Mouse (Mus musculus) kidney, embryonic 16.5 days (tissue): ENCODE measurements around the gene Hrh1. TPM values are rescaled to one million over a fixed set of nuclear protein-coding genes. Genes with fewer than 3 reads are reported as not detected.

Experiments used
- ATAC-seq: fragments of 200-750 bp; cut with Nextera tagmentation; 2 replicates; pipeline ENCODE4 v1.8.0; 2017; ENCODE audit warnings: moderate TSS enrichment; ENCODE audit not compliant: low FRiP score, low TSS enrichment
- H3K27ac ChIP-seq: fragments of 300-500 bp; sonication (generic); 2 replicates; pipeline ENCODE4 v1.5.1; 2014; ENCODE audit warnings: low read length
- H3K27me3 ChIP-seq: fragments of 300-500 bp; sonication (generic); 2 replicates; pipeline ENCODE4 v1.6.1; 2014; ENCODE audit warnings: low read length, control low read depth, mixed read lengths; ENCODE audit not compliant: insufficient read depth
- H3K36me3 ChIP-seq: fragments of 300-500 bp; sonication (generic); 2 replicates; pipeline ENCODE4 v1.6.1; 2014; ENCODE audit warnings: low read length, control low read depth, mixed read lengths; ENCODE audit not compliant: insufficient read depth
- H3K4me1 ChIP-seq: fragments of 300-500 bp; sonication (generic); 2 replicates; pipeline ENCODE4 v1.6.1; 2014; ENCODE audit warnings: low read length, control low read depth, mixed read lengths; ENCODE audit not compliant: insufficient read depth
- H3K4me2 ChIP-seq: fragments of 300-500 bp; sonication (generic); replicated peaks from 2 replicates; pipeline ENCODE4 v1.6.1; 2014; ENCODE audit warnings: low read depth, low read length
- H3K4me3 ChIP-seq: fragments of 300-500 bp; sonication (generic); 2 replicates; pipeline ENCODE4 v1.5.1; 2014; ENCODE audit warnings: mild to moderate bottlenecking, low read length
- H3K9ac ChIP-seq: fragments of 300-500 bp; sonication (generic); replicated peaks from 2 replicates; pipeline ENCODE4 v1.6.1; 2014; ENCODE audit warnings: low read length
- H3K9me3 ChIP-seq: fragments of 300-500 bp; sonication (generic); 2 replicates; pipeline ENCODE4 v1.6.1; 2016; ENCODE audit warnings: low read length, control low read depth
- WGBS: fragments of 180-500 bp; shearing (Covaris S2); extraction: QIAGEN DNeasy Blood & Tissue Kit; methylation state at CpG from one replicate; pipeline ENCODE4 v1.1.7; 2014; 5-methylcytosine and 5-hydroxymethylcytosine counted together
- polyA plus RNA-seq: library from polyadenylated mRNA; unstranded; fragments of >200 nt; fragmentation: Nextera tagmentation; extraction: Ambion mirVana; gene quantifications from 2 replicates; pipeline ENCODE4 v1.2.1, GENCODE M21; 2015

The Hrh1 gene
- polyA plus RNA-seq: 0.13 and 0.21 TPM in 2 replicates

GRCm38 (mm10) chr6:114397691-114398217, at the start of gene Hrh1:
Gene Hrh1, plus strand, starts transcription at chr6:114397936.
- H3K27ac ChIP-seq: no peak within 1 kb of the TSS
- peaks cover 57% of the 10 kb centered on the region for H3K27me3 ChIP-seq
- H3K4me1 ChIP-seq: peaks cover 16% of the 10 kb centered on the region
- H3K36me3 ChIP-seq: no peaks in the 10 kb centered on the region
- peak within 1 kb of the TSS; percentile 94 for H3K4me2 ChIP-seq
- H3K9ac ChIP-seq: peak within 1 kb of the TSS; percentile 57
- H3K4me3 ChIP-seq: peak within 1 kb of the TSS; percentile 55
- under 1% methylated on average over 52 of the region's 56 CpGs for WGBS
- peaks cover 5% of the 10 kb centered on the region; the same call in 1 of the 2 replicates for H3K9me3 ChIP-seq
- ATAC-seq: peak; percentile 48; the same call in 1 of the 2 replicates

DNA sequence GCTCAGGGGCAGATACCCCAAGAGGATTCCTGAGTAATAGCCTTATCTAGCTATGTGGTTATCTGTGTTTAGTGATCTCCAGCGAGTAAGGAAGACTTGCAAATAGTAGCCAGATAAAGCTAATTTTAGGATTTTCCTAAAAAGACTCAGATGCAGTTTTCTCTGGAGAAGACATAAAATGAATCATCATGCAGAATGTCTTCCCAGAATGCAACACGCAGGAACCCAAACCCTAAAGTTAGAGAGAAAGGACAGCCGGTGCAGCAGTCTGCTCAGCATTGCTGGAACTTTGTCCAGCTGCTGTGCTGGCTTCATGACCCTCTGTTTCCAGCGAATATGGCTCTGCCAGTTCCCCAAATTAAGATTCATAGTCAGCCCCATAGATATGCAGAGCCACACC, 43.1 kb upstream of the Hrh1 start:
- Histone ChIP-seq H3K4me2 (no peak overlapping the region), H3K27ac (no peak overlapping the region), H3K9ac (no peak overlapping the region), H3K4me1 (no peaks in the 10 kb centered on the region), H3K36me3 (no peaks in the 10 kb centered on the region), H3K27me3 (no peaks in the 10 kb centered on the region), H3K9me3 (no peaks in the 10 kb centered on the region), H3K4me3 (no peak overlapping the region)
- ATAC-seq: no peak
- 80% methylated on average over 4 of the region's 4 CpGs for WGBS

GRCm38 (mm10) chr6:114358171-114358570, 39.6 kb upstream of the Hrh1 start:
- 58% methylated on average over 3 of the region's 3 CpGs for WGBS
- Histone ChIP-seq H3K4me2 (no peak overlapping the region), H3K9me3 (no peaks in the 10 kb centered on the region), H3K4me3 (no peak overlapping the region), H3K9ac (no peak overlapping the region), H3K27me3 (no peaks in the 10 kb centered on the region), H3K36me3 (no peaks in the 10 kb centered on the region), H3K27ac (no peak overlapping the region), H3K4me1 (no peaks in the 10 kb centered on the region)
- no peak for ATAC-seq

GRCm38 (mm10) chr6:114362355-114362754, 35.4 kb upstream of the Hrh1 start:
- Histone ChIP-seq H3K27ac (no peak overlapping the region), H3K27me3 (no peaks in the 10 kb centered on the region), H3K9ac (no peak overlapping the region), H3K4me2 (no peak overlapping the region), H3K4me1 (no peaks in the 10 kb centered on the region), H3K9me3 (no peaks in the 10 kb centered on the region), H3K36me3 (no peaks in the 10 kb centered on the region), H3K4me3 (no peak overlapping the region)
- ATAC-seq: no peak
- WGBS: 73% methylated on average over 4 of the region's 4 CpGs

- Histone ChIP-seq H3K4me1 (no peaks in the 10 kb centered on the region), H3K4me2 (no peak overlapping the region), H3K36me3 (no peaks in the 10 kb centered on the region), H3K9ac (no peak overlapping the region), H3K4me3 (no peak overlapping the region), H3K27me3 (no peaks in the 10 kb centered on the region), H3K9me3 (no peaks in the 10 kb centered on the region), H3K27ac (no peak overlapping the region)
- ATAC-seq: no peak
- 82% methylated on average over 8 of the region's 8 CpGs for WGBS
These were observed 34.0 kb upstream of the Hrh1 start for GRCm38 (mm10) chr6:114363740-114364139.

DNA sequence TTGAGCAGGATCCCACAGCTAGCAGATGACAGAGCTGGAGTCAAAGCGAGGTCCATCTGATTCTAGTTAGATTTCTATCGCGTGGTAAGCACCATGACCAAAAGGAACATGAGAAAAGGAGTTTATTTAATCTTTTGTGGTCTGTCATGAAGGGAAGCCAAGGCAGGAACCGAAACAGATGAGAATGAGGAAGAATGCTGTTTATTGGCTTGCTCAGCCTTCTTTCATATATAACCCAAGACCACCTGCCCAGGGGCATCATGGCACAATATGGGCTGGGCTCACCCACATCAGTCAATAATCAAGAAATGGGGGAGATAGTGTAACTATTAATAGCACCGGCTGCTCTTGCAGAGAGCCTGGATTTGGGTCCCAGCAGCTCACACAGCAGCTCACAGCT, 33.0 kb upstream of the Hrh1 start:
- H3K9ac ChIP-seq: no peak overlapping the region
- no peaks in the 10 kb centered on the region for H3K36me3 ChIP-seq
- no peaks in the 10 kb centered on the region for H3K4me1 ChIP-seq
- no peak overlapping the region for H3K4me2 ChIP-seq
- no peak overlapping the region for H3K27ac ChIP-seq
- H3K4me3 ChIP-seq: no peak overlapping the region
- WGBS: 87% methylated on average over 5 of the region's 5 CpGs
- ATAC-seq: no peak
- H3K9me3 ChIP-seq: no peaks in the 10 kb centered on the region
- no peaks in the 10 kb centered on the region for H3K27me3 ChIP-seq

- H3K4me2 ChIP-seq: no peak overlapping the region
- no peaks in the 10 kb centered on the region for H3K27me3 ChIP-seq
- H3K27ac ChIP-seq: no peak overlapping the region
- H3K36me3 ChIP-seq: no peaks in the 10 kb centered on the region
- no peaks in the 10 kb centered on the region for H3K4me1 ChIP-seq
- ATAC-seq: no peak
- H3K9ac ChIP-seq: no peak overlapping the region
- no peak overlapping the region for H3K4me3 ChIP-seq
- 72% methylated on average over 5 of the region's 5 CpGs for WGBS
- no peaks in the 10 kb centered on the region for H3K9me3 ChIP-seq
These were observed 31.5 kb upstream of the Hrh1 start for GRCm38 (mm10) chr6:114366191-114366590.

DNA sequence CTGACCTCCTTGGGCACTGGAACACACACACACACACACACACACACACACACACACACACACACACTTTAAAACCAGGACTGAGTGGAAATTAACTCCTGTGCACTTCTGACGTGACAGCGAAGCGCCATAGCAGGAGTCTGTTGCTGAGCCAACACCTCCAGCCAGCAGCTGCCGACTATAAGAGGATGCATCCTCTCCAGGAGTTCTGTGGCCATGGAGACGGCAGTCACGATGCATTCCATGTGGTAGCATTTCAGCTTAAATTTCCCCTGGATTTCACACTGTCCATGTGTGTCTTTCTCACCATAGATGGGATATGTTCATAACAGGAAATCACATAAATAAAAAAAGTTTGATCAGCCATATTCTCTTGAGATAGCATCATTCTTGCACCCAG, 30.1 kb upstream of the Hrh1 start:
- no peak overlapping the region for H3K4me2 ChIP-seq
- ATAC-seq: no peak
- 57% methylated on average over 6 of the region's 6 CpGs for WGBS

GRCm38 (mm10) chr6:114368196-114368595, 29.5 kb upstream of the Hrh1 start:
- whole genome bisulfite sequencing: 87% methylated on average over 6 of the region's 6 CpGs
- no peaks in the 10 kb centered on the region for H3K27me3 ChIP-seq

More for the DNA sequence above, 30.1 kb upstream of the Hrh1 start:
- H3K36me3 ChIP-seq: no peaks in the 10 kb centered on the region
- no peaks in the 10 kb centered on the region for H3K9me3 ChIP-seq
- H3K27me3 ChIP-seq: no peaks in the 10 kb centered on the region
- no peak overlapping the region for H3K27ac ChIP-seq
- no peaks in the 10 kb centered on the region for H3K4me1 ChIP-seq
- H3K9ac ChIP-seq: no peak overlapping the region
- no peak overlapping the region for H3K4me3 ChIP-seq

DNA sequence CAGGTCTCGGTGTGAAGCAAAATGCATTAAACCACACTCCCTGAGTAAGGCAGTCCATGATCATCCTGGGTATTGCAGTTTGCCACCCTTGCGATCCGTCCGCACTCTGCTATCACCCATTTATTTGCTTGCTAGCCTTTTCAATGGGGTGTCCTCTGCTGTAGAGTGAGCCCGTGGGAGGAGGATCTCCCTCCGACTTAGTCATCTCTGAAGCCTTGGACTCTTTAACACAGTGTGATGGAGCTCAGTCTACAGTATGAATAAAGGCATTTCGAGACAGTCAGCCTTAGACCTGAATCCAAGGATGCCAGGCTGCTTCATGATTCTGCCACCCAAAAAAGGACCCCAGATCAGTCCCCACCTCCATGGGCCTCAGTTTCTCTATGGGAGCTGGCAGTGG, 25.0 kb upstream of the Hrh1 start:
- H3K9me3 ChIP-seq: peaks cover 7% of the 10 kb centered on the region
- no peak overlapping the region for H3K27ac ChIP-seq
- H3K4me3 ChIP-seq: no peak overlapping the region
- no peak overlapping the region for H3K4me2 ChIP-seq
- no peaks in the 10 kb centered on the region for H3K4me1 ChIP-seq
- no peaks in the 10 kb centered on the region for H3K27me3 ChIP-seq
- ATAC-seq: no peak
- WGBS: 84% methylated on average over 7 of the region's 7 CpGs
- H3K9ac ChIP-seq: no peak overlapping the region
- no peaks in the 10 kb centered on the region for H3K36me3 ChIP-seq

More at GRCm38 (mm10) chr6:114368196-114368595, 29.5 kb upstream of the Hrh1 start:
- Histone ChIP-seq H3K4me2 (no peak overlapping the region), H3K4me3 (no peak overlapping the region), H3K9ac (no peak overlapping the region), H3K4me1 (no peaks in the 10 kb centered on the region), H3K9me3 (no peaks in the 10 kb centered on the region), H3K27ac (no peak overlapping the region), H3K36me3 (no peaks in the 10 kb centered on the region)
- no peak for ATAC-seq
